Mouse (Mus musculus) MEL (cell line): ENCODE data around the gene Il17rb. TPM values are rescaled to one million over a fixed set of nuclear protein-coding genes. Genes with fewer than 3 reads are reported as not detected.

Experiments
- DNase-seq: peaks from one replicate; pipeline ENCODE4 v3.0.0; 2011; ENCODE audit warnings: low read depth, low spot score
- H3K27ac ChIP-seq: 2 replicates; pipeline ENCODE4 v1.5.1; 2012; ENCODE audit warnings: low read depth, mild to moderate bottlenecking, control low read depth, low read length, moderate library complexity; ENCODE audit not compliant: control insufficient read depth
- H3K27me3 ChIP-seq, 2 experiments: fragments of 150-350 bp in 1 of 2; sonication (generic) in 1 of 2; 2 replicates each; pipeline ENCODE4 v1.6.1; 2012; ENCODE audit warnings: low read length in 2 of 2, mild to moderate bottlenecking in 2 of 2, improper control_type of control experiment in 1 of 2, moderate library complexity in 1 of 2; ENCODE audit not compliant: insufficient read depth in 2 of 2, control insufficient read depth in 1 of 2
- H3K36me3 ChIP-seq, 2 experiments: 2 replicates each; pipeline ENCODE4 v1.6.1; 2012 to 2014; ENCODE audit warnings: low read length in 2 of 2, improper control_type of control experiment in 1 of 2, inconsistent platforms in 1 of 2, mild to moderate bottlenecking in 1 of 2; ENCODE audit not compliant: insufficient read depth in 2 of 2, control insufficient read depth in 1 of 2
- H3K4me1 ChIP-seq, 2 experiments: fragments of 150-350 bp in 1 of 2; sonication (generic) in 1 of 2; 2 replicates each; pipeline ENCODE4 v1.6.1; 2012; ENCODE audit warnings: low read length in 2 of 2, improper control_type of control experiment in 1 of 2, mild to moderate bottlenecking in 1 of 2; ENCODE audit not compliant: insufficient read depth in 2 of 2, control insufficient read depth in 1 of 2
- H3K4me3 ChIP-seq, 2 experiments: fragments of 150-350 bp in 1 of 2; sonication (generic) in 1 of 2; 2 replicates each; pipeline ENCODE4 v1.5.1; 2012; ENCODE audit warnings: low read depth in 2 of 2, low read length in 2 of 2, mild to moderate bottlenecking in 2 of 2, moderate library complexity in 2 of 2, control low read depth in 1 of 2, improper control_type of control experiment in 1 of 2; ENCODE audit not compliant: control insufficient read depth in 1 of 2, insufficient read depth in 1 of 2
- H3K79me2 ChIP-seq: 2 replicates; pipeline ENCODE4 v1.6.1; 2012; ENCODE audit warnings: mild to moderate bottlenecking, low read length, moderate library complexity; ENCODE audit not compliant: control insufficient read depth, poor library complexity, insufficient read depth
- H3K9ac ChIP-seq: 2 replicates; pipeline ENCODE4 v1.6.1; 2012; ENCODE audit warnings: low read depth, mild to moderate bottlenecking, control low read depth, low read length, moderate library complexity; ENCODE audit not compliant: control insufficient read depth, poor library complexity, severe bottlenecking
- H3K9me3 ChIP-seq: fragments of 150-350 bp; sonication (generic); replicated peaks from 2 replicates; pipeline ENCODE4 v1.6.1; 2012; ENCODE audit warnings: mild to moderate bottlenecking, low read length, improper control_type of control experiment, moderate library complexity; ENCODE audit not compliant: insufficient read depth
- CHD2 ChIP-seq: IDR thresholded peaks from 2 replicates; pipeline ENCODE4 v1.6.1; 2011; ENCODE audit warnings: low read length, improper control_type of control experiment
- CTCF ChIP-seq, 3 experiments: IDR thresholded peaks in 2 of 3; conservative IDR thresholded peaks in 1 of 3; 2 replicates each; pipeline ENCODE4 v1.5.1; 2011 to 2012; ENCODE audit warnings: low read length in 3 of 3, low read depth in 2 of 3, mild to moderate bottlenecking in 2 of 3, improper control_type of control experiment in 1 of 3, inconsistent platforms in 1 of 3, mixed read lengths in 1 of 3, moderate library complexity in 1 of 3; ENCODE audit not compliant: control insufficient read depth in 1 of 3, insufficient read depth in 1 of 3, poor library complexity in 1 of 3, severe bottlenecking in 1 of 3
- E2F4 ChIP-seq: IDR thresholded peaks from 2 replicates; pipeline ENCODE4 v1.6.1; 2011; ENCODE audit warnings: low read depth, low read length, improper control_type of control experiment, borderline replicate concordance
- ELF1 ChIP-seq: IDR thresholded peaks from 2 replicates; pipeline ENCODE4 v1.6.1; 2014; ENCODE audit warnings: low read depth, mild to moderate bottlenecking, inconsistent platforms, low read length, improper control_type of control experiment, moderate library complexity
- EP300 ChIP-seq, 2 experiments: IDR thresholded peaks; 2 replicates each; pipeline ENCODE4 v1.6.1; 2011; ENCODE audit warnings: improper control_type of control experiment in 2 of 2, low read length in 2 of 2, low read depth in 1 of 2, mild to moderate bottlenecking in 1 of 2
- ETS1 ChIP-seq: IDR thresholded peaks from 2 replicates; pipeline ENCODE4 v1.6.1; 2012; ENCODE audit warnings: low read depth, mild to moderate bottlenecking, inconsistent platforms, low read length, improper control_type of control experiment, moderate library complexity
- GABPA ChIP-seq: IDR thresholded peaks from 2 replicates; pipeline ENCODE4 v1.6.1; 2012; ENCODE audit warnings: low read depth, mild to moderate bottlenecking, inconsistent platforms, low read length, improper control_type of control experiment, moderate library complexity
- GATA1 ChIP-seq: IDR thresholded peaks from 2 replicates; pipeline ENCODE4 v1.6.1; 2011; ENCODE audit warnings: low read depth, low read length, improper control_type of control experiment
- HCFC1 ChIP-seq: IDR thresholded peaks from 2 replicates; pipeline ENCODE4 v1.6.1; 2012; ENCODE audit warnings: low read depth, mild to moderate bottlenecking, inconsistent platforms, low read length, improper control_type of control experiment, moderate library complexity
- JUND ChIP-seq: IDR thresholded peaks from 2 replicates; pipeline ENCODE4 v1.6.1; 2011; ENCODE audit warnings: low read depth, mild to moderate bottlenecking, improper control_type of control experiment, low read length
- MAX ChIP-seq: IDR thresholded peaks from 2 replicates; pipeline ENCODE4 v1.6.1; 2011; ENCODE audit warnings: low read length, improper control_type of control experiment
- MYC ChIP-seq: IDR thresholded peaks from 2 replicates; pipeline ENCODE4 v1.6.1; 2011; ENCODE audit warnings: low read depth, mild to moderate bottlenecking, low read length, improper control_type of control experiment, moderate library complexity
- NELFE ChIP-seq: IDR thresholded peaks from 2 replicates; pipeline ENCODE4 v1.6.1; 2011; ENCODE audit warnings: low read depth, low read length, improper control_type of control experiment
- NRF1 ChIP-seq: IDR thresholded peaks from 2 replicates; pipeline ENCODE4 v1.6.1; 2014; ENCODE audit warnings: low read depth, mild to moderate bottlenecking, inconsistent platforms, low read length, improper control_type of control experiment, moderate library complexity; ENCODE audit not compliant: poor library complexity, insufficient read depth, severe bottlenecking
- POLR2A ChIP-seq, 2 experiments: IDR thresholded peaks; 2 replicates each; pipeline ENCODE4 v1.6.1; 2011 to 2012; ENCODE audit warnings: low read length in 2 of 2, mild to moderate bottlenecking in 2 of 2, control low read depth in 1 of 2, improper control_type of control experiment in 1 of 2, low read depth in 1 of 2, moderate library complexity in 1 of 2; ENCODE audit not compliant: control insufficient read depth in 1 of 2, insufficient read depth in 1 of 2, poor library complexity in 1 of 2
- POLR2AphosphoS2 ChIP-seq: IDR thresholded peaks from 2 replicates; pipeline ENCODE4 v1.6.1; 2011; ENCODE audit warnings: low read length, improper control_type of control experiment
- RCOR1 ChIP-seq: IDR thresholded peaks from 2 replicates; pipeline ENCODE4 v1.6.1; 2012; ENCODE audit warnings: low read depth, mild to moderate bottlenecking, inconsistent platforms, low read length, improper control_type of control experiment
- SIN3A ChIP-seq: IDR thresholded peaks from 2 replicates; pipeline ENCODE4 v1.6.1; 2012; ENCODE audit warnings: low read length, improper control_type of control experiment, inconsistent platforms
- TAL1 ChIP-seq: IDR thresholded peaks from 2 replicates; pipeline ENCODE4 v1.6.1; 2012; ENCODE audit warnings: mild to moderate bottlenecking, inconsistent platforms, low read length, moderate library complexity, mixed read lengths
- TBP ChIP-seq: IDR thresholded peaks from 2 replicates; pipeline ENCODE4 v1.8.0; 2011; ENCODE audit warnings: low read depth, low read length, improper control_type of control experiment
- TCF12 ChIP-seq: IDR thresholded peaks from 2 replicates; pipeline ENCODE4 v1.6.1; 2014; ENCODE audit warnings: low read depth, mild to moderate bottlenecking, inconsistent platforms, low read length, improper control_type of control experiment, moderate library complexity
- USF1 ChIP-seq: IDR thresholded peaks from 2 replicates; pipeline ENCODE4 v1.6.1; 2014; ENCODE audit warnings: low read depth, mild to moderate bottlenecking, inconsistent platforms, low read length, improper control_type of control experiment, moderate library complexity
- USF2 ChIP-seq, 2 experiments: IDR thresholded peaks; 2 replicates each; pipeline ENCODE4 v1.6.1; 2011 to 2012; ENCODE audit warnings: improper control_type of control experiment in 2 of 2, low read length in 2 of 2, borderline replicate concordance in 1 of 2, inconsistent platforms in 1 of 2, low read depth in 1 of 2, mild to moderate bottlenecking in 1 of 2; ENCODE audit not compliant: insufficient read depth in 1 of 2
- ZC3H11A ChIP-seq: IDR thresholded peaks from 2 replicates; pipeline ENCODE4 v1.6.1; 2012; ENCODE audit warnings: low read depth, mild to moderate bottlenecking, inconsistent platforms, low read length, improper control_type of control experiment
- ZKSCAN1 ChIP-seq: IDR thresholded peaks from 2 replicates; pipeline ENCODE4 v1.6.1; 2012; ENCODE audit warnings: low read depth, mild to moderate bottlenecking, inconsistent platforms, low read length, improper control_type of control experiment, moderate library complexity
- ZMIZ1 ChIP-seq: IDR thresholded peaks from 2 replicates; pipeline ENCODE4 v1.6.1; 2012; ENCODE audit warnings: low read depth, mild to moderate bottlenecking, inconsistent platforms, low read length, improper control_type of control experiment, moderate library complexity
- polyA plus RNA-seq, 2 experiments: library from polyadenylated mRNA; stranded (reverse) in 1 of 2; unstranded in 1 of 2; fragments of >175 nt in 1 of 2; fragments of >200 nt in 1 of 2; gene quantifications; 2 replicates each; pipeline versions ENCODE4 v1.2.1 to v1.2.4; 2012; ENCODE audit warnings: low replicate concordance in 2 of 2, low read depth in 1 of 2; ENCODE audit not compliant: insufficient read length in 2 of 2, insufficient read depth in 1 of 2, missing spikeins in 1 of 2
- total RNA-seq: library from RNA; depleted of rRNA; stranded (reverse); fragments of 300-350 nt; gene quantifications from 2 replicates; pipeline ENCODE4 v1.2.3, GENCODE M21; 2012

The Il17rb gene
- total and polyA plus RNA-seq, 3 experiments = 0.08 to 0.13 TPM; not detected in 1

GRCm38 (mm10) chr14:29957393-29957792, 51.3 kb downstream of the Il17rb start:
- Histone ChIP-seq H3K36me3 (no peaks in the 10 kb centered on the region), H3K4me3 (no peak overlapping the region)

GRCm38 (mm10) chr14:29950805-29951204, 57.9 kb downstream of the Il17rb start:
- Histone ChIP-seq H3K27me3 (no peaks in the 10 kb centered on the region), H3K4me3 (no peak overlapping the region), H3K27ac (peak overlapping the region; percentile 61), H3K4me1 (peaks cover 2 to 9% of the 10 kb centered on the region in 2 experiments; a peak in 3 of 4 replicates), H3K9me3 (no peaks in the 10 kb centered on the region), H3K36me3 (peaks cover 0 to 8% of the 10 kb centered on the region in 2 experiments; a peak in 2 of 4 replicates), H3K79me2 (no peaks in the 10 kb centered on the region), H3K9ac (no peak overlapping the region)
- TF ChIP-seq TCF12 = peak; percentile 29; the same call in 1 of the 2 replicates
- no peak for TF ChIP-seq ELF1
- no peak for TF ChIP-seq RCOR1
- no peak for TF ChIP-seq ZC3H11A
- 0 out of 2 replicates have a peak, but pooled peaks have one; percentile 44 for TF ChIP-seq TBP
- TF ChIP-seq USF1 = no peak
- peak in 1 of 2 experiments; percentile 54; a peak in 2 of 4 replicates for TF ChIP-seq POLR2A (IDR thresholded peaks at IDR 0.05; ENCODE audit: control insufficient read depth in 1 of 2, insufficient read depth in 1 of 2, low read depth in 1 of 2, low read length in 2 of 2, poor library complexity in 1 of 2)
- 0 out of 2 replicates have a peak, but pooled peaks have one; percentile 52 for TF ChIP-seq JUND
- peak; percentile 43; the same call in 1 of the 2 replicates for TF ChIP-seq GATA1
- TF ChIP-seq EP300 (IDR thresholded peaks at IDR 0.05; ENCODE audit: low read depth in 1 of 2, low read length in 2 of 2) = peak; percentile 61 to 81
- 0 out of 2 replicates have a peak, but pooled peaks have one; percentile 51 for TF ChIP-seq MYC
- TF ChIP-seq TAL1 = peak; percentile 12; the same call in 1 of the 2 replicates
- no peak for TF ChIP-seq CHD2
- TF ChIP-seq ETS1 = peak; percentile 53
- peak; percentile 40; the same call in 1 of the 2 replicates for TF ChIP-seq MAX
- peak; percentile 89 for DNase-seq

More at GRCm38 (mm10) chr14:29957393-29957792, 51.3 kb downstream of the Il17rb start:
- Histone ChIP-seq H3K9ac (no peak overlapping the region), H3K4me1 (no peaks in the 10 kb centered on the region), H3K9me3 (no peaks in the 10 kb centered on the region), H3K79me2 (no peaks in the 10 kb centered on the region), H3K27ac (no peak overlapping the region), H3K27me3 (no peaks in the 10 kb centered on the region)
- TF ChIP-seq ZKSCAN1 = no peak
- no peak for TF ChIP-seq POLR2A (IDR thresholded peaks at IDR 0.05; ENCODE audit: control insufficient read depth in 1 of 2, insufficient read depth in 1 of 2, low read depth in 1 of 2, low read length in 2 of 2, poor library complexity in 1 of 2)
- TF ChIP-seq NELFE = no peak
- no peak for TF ChIP-seq NRF1
- no peak for TF ChIP-seq USF2 (IDR thresholded peaks at IDR 0.05; ENCODE audit: borderline replicate concordance in 1 of 2, insufficient read depth in 1 of 2, low read depth in 1 of 2, low read length in 2 of 2)
- no peak for TF ChIP-seq EP300 (IDR thresholded peaks at IDR 0.05; ENCODE audit: low read depth in 1 of 2, low read length in 2 of 2)
- no peak for TF ChIP-seq HCFC1
- TF ChIP-seq TBP = no peak
- TF ChIP-seq ELF1 = no peak
- TF ChIP-seq POLR2AphosphoS2 = no peak
- no peak for TF ChIP-seq TCF12
- no peak for TF ChIP-seq CHD2
- TF ChIP-seq GABPA = no peak
- no peak for TF ChIP-seq SIN3A
- TF ChIP-seq ZMIZ1 = no peak
- no peak for TF ChIP-seq ETS1
- TF ChIP-seq CTCF (IDR thresholded peaks at IDR 0.05 in 2 of 3, conservative IDR thresholded peaks at IDR 0.05 in 1 of 3; ENCODE audit: control insufficient read depth in 1 of 3, insufficient read depth in 1 of 3, low read depth in 2 of 3, low read length in 3 of 3, poor library complexity in 1 of 3, severe bottlenecking in 1 of 3) = no peak
- no peak for TF ChIP-seq GATA1
- no peak for TF ChIP-seq E2F4
- no peak for DNase-seq
